Mouse (Mus musculus) limb, embryonic 15.5 days (tissue): ENCODE data around the gene Tchp. TPM values are rescaled to one million over a fixed set of nuclear protein-coding genes. Genes with fewer than 3 reads are reported as not detected.

Experiments used
- ATAC-seq: fragments of 200-750 bp; cut with Nextera tagmentation; 2 replicates; pipeline ENCODE4 v1.8.0; 2017; ENCODE audit warnings: low read depth, moderate TSS enrichment; ENCODE audit not compliant: insufficient number of reproducible peaks, low FRiP score, low TSS enrichment
- H3K27ac ChIP-seq: fragments of 300-500 bp; sonication (generic); 2 replicates; pipeline ENCODE4 v1.5.1; 2015; ENCODE audit warnings: moderate library complexity, mild to moderate bottlenecking, inconsistent platforms
- H3K27me3 ChIP-seq: fragments of 300-500 bp; sonication (generic); 2 replicates; pipeline ENCODE4 v1.6.1; 2015; ENCODE audit warnings: inconsistent platforms
- H3K36me3 ChIP-seq: fragments of 300-500 bp; sonication (generic); 2 replicates; pipeline ENCODE4 v1.6.1; 2015; ENCODE audit warnings: inconsistent platforms
- H3K4me1 ChIP-seq: fragments of 300-500 bp; sonication (generic); 2 replicates; pipeline ENCODE4 v1.6.1; 2015; ENCODE audit warnings: inconsistent platforms
- H3K4me2 ChIP-seq: fragments of 300-500 bp; sonication (generic); 2 replicates; pipeline ENCODE4 v1.6.1; 2015; ENCODE audit warnings: mild to moderate bottlenecking, inconsistent platforms
- H3K4me3 ChIP-seq: fragments of 300-500 bp; sonication (generic); 2 replicates; pipeline ENCODE4 v1.5.1; 2015; ENCODE audit warnings: mild to moderate bottlenecking, inconsistent platforms
- H3K9ac ChIP-seq: fragments of 300-500 bp; sonication (generic); 2 replicates; pipeline ENCODE4 v1.6.1; 2015; ENCODE audit warnings: inconsistent platforms
- H3K9me3 ChIP-seq: fragments of 300-500 bp; sonication (generic); 2 replicates; pipeline ENCODE4 v1.6.1; 2016; ENCODE audit warnings: inconsistent platforms
- WGBS: fragments of 180-500 bp; shearing (Covaris S2); methylation state at CpG from one replicate; pipeline ENCODE4 v1.1.7; 2015; 5-methylcytosine and 5-hydroxymethylcytosine counted together
- polyA plus RNA-seq: library from polyadenylated mRNA; unstranded; fragments of >200 nt; fragmentation: Nextera tagmentation; extraction: Ambion mirVana; gene quantifications from 2 replicates; pipeline ENCODE4 v1.2.1, GENCODE M21; 2015

Gene Tchp
- polyA plus RNA-seq, 1 experiment from 2014 or later: 15.1 TPM

- no peaks in the 10 kb centered on the region for H3K9me3 ChIP-seq
- no peak overlapping the region for H3K9ac ChIP-seq
- ATAC-seq: no peak
- H3K27ac ChIP-seq: no peak overlapping the region
- H3K4me2 ChIP-seq: no peak overlapping the region
- 57% methylated on average over 7 of the region's 7 CpGs for WGBS
- H3K27me3 ChIP-seq: no peaks in the 10 kb centered on the region; the same call in 1 of the 2 replicates
- no peak overlapping the region for H3K4me3 ChIP-seq
- no peaks in the 10 kb centered on the region for H3K4me1 ChIP-seq
- no peaks in the 10 kb centered on the region for H3K36me3 ChIP-seq
These were observed 8.5 kb upstream of the Tchp start for GRCm38 (mm10) chr5:114699015-114699414.

- no peaks in the 10 kb centered on the region for H3K4me1 ChIP-seq
- 58% methylated on average over 14 of the region's 14 CpGs for WGBS
- H3K27me3 ChIP-seq: no peaks in the 10 kb centered on the region
- no peak overlapping the region for H3K4me3 ChIP-seq
- H3K9ac ChIP-seq: no peak overlapping the region
- no peak overlapping the region for H3K4me2 ChIP-seq
- H3K9me3 ChIP-seq: no peaks in the 10 kb centered on the region
- ATAC-seq: no peak
- no peaks in the 10 kb centered on the region for H3K36me3 ChIP-seq
- H3K27ac ChIP-seq: no peak overlapping the region
These were observed 4.9 kb upstream of the Tchp start for GRCm38 (mm10) chr5:114702403-114703392.

- no peak overlapping the region for H3K27ac ChIP-seq
- 0 out of 2 replicates have a peak overlapping the region, but pooled peaks have one; percentile 66 for H3K9ac ChIP-seq
- ATAC-seq: no peak
These were observed 931 bp downstream of the Tchp start for GRCm38 (mm10) chr5:114708491-114708890.

GRCm38 (mm10) chr5:114709357-114709756 is 1.8 kb downstream of the Tchp start:
- no peak for ATAC-seq
- Histone ChIP-seq H3K27me3 (no peaks in the 10 kb centered on the region), H3K4me2 (no peak overlapping the region), H3K9me3 (no peaks in the 10 kb centered on the region), H3K27ac (no peak overlapping the region), H3K4me1 (peaks cover 11% of the 10 kb centered on the region), H3K4me3 (no peak overlapping the region), H3K9ac (no peak overlapping the region), H3K36me3 (peaks cover 46% of the 10 kb centered on the region)
- 92% methylated on average over 21 of the region's 21 CpGs for WGBS

More at GRCm38 (mm10) chr5:114708491-114708890, 931 bp downstream of the Tchp start:
- Histone ChIP-seq H3K27me3 (no peaks in the 10 kb centered on the region), H3K9me3 (no peaks in the 10 kb centered on the region), H3K4me2 (peak overlapping the region; percentile 79), H3K36me3 (peaks cover 37% of the 10 kb centered on the region), H3K4me1 (peaks cover 11% of the 10 kb centered on the region), H3K4me3 (peak overlapping the region; percentile 88)
- WGBS: 53% methylated on average over 15 of the region's 15 CpGs

GRCm38 (mm10) chr5:114714551-114714950 is 7.0 kb downstream of the Tchp start:
- Histone ChIP-seq H3K4me3 (no peak overlapping the region), H3K4me2 (no peak overlapping the region), H3K9me3 (no peaks in the 10 kb centered on the region), H3K27me3 (no peaks in the 10 kb centered on the region), H3K4me1 (no peaks in the 10 kb centered on the region), H3K36me3 (peaks cover 94% of the 10 kb centered on the region), H3K27ac (no peak overlapping the region), H3K9ac (no peak overlapping the region)
- 90% methylated on average over 18 of the region's 18 CpGs for WGBS
- ATAC-seq: no peak

- no peak overlapping the region for H3K4me3 ChIP-seq
- no peak overlapping the region for H3K9ac ChIP-seq
- no peak for ATAC-seq
- WGBS: 76% methylated on average over 12 of the region's 12 CpGs
- H3K9me3 ChIP-seq: no peaks in the 10 kb centered on the region
- H3K27ac ChIP-seq: no peak overlapping the region
- H3K4me2 ChIP-seq: no peak overlapping the region
- no peaks in the 10 kb centered on the region for H3K27me3 ChIP-seq
- H3K4me1 ChIP-seq: no peaks in the 10 kb centered on the region
- H3K36me3 ChIP-seq: peaks cover 100% of the 10 kb centered on the region
These were observed 9.7 kb downstream of the Tchp start for GRCm38 (mm10) chr5:114717292-114717691.

- H3K4me1 ChIP-seq: no peaks in the 10 kb centered on the region
- no peak overlapping the region for H3K4me3 ChIP-seq
- no peak overlapping the region for H3K9ac ChIP-seq
- H3K4me2 ChIP-seq: no peak overlapping the region
- no peak overlapping the region for H3K27ac ChIP-seq
- no peak for ATAC-seq
- H3K9me3 ChIP-seq: no peaks in the 10 kb centered on the region
- peaks cover 100% of the 10 kb centered on the region for H3K36me3 ChIP-seq
- no peaks in the 10 kb centered on the region for H3K27me3 ChIP-seq
- WGBS: 89% methylated on average over 8 of the region's 8 CpGs
These were observed 10.4 kb downstream of the Tchp start for GRCm38 (mm10) chr5:114717937-114718336.

GRCm38 (mm10) chr5:114718483-114718882 is 10.9 kb downstream of the Tchp start:
- no peaks in the 10 kb centered on the region for H3K9me3 ChIP-seq
- H3K4me3 ChIP-seq: no peak overlapping the region
- H3K4me2 ChIP-seq: no peak overlapping the region
- no peak overlapping the region for H3K9ac ChIP-seq
- no peak for ATAC-seq
- H3K27ac ChIP-seq: no peak overlapping the region
- H3K4me1 ChIP-seq: no peaks in the 10 kb centered on the region
- WGBS: 90% methylated on average over 13 of the region's 13 CpGs
- peaks cover 94% of the 10 kb centered on the region for H3K36me3 ChIP-seq
- H3K27me3 ChIP-seq: no peaks in the 10 kb centered on the region

- Histone ChIP-seq H3K9ac (no peak overlapping the region), H3K27me3 (no peaks in the 10 kb centered on the region), H3K4me1 (no peaks in the 10 kb centered on the region), H3K36me3 (peaks cover 91% of the 10 kb centered on the region), H3K4me2 (no peak overlapping the region), H3K4me3 (no peak overlapping the region), H3K27ac (no peak overlapping the region), H3K9me3 (no peaks in the 10 kb centered on the region)
- WGBS: 88% methylated on average over 20 of the region's 20 CpGs
- ATAC-seq: no peak
These were observed 11.7 kb downstream of the Tchp start for GRCm38 (mm10) chr5:114719003-114719927.

GRCm38 (mm10) chr5:114719928-114720270 is 12.3 kb downstream of the Tchp start:
- Histone ChIP-seq H3K27me3 (no peaks in the 10 kb centered on the region), H3K4me3 (no peak overlapping the region), H3K9me3 (no peaks in the 10 kb centered on the region), H3K4me1 (no peaks in the 10 kb centered on the region), H3K4me2 (no peak overlapping the region), H3K27ac (no peak overlapping the region), H3K36me3 (peaks cover 84% of the 10 kb centered on the region), H3K9ac (no peak overlapping the region)
- WGBS: 84% methylated on average over 6 of the region's 6 CpGs
- ATAC-seq: no peak

GRCm38 (mm10) chr5:114720784-114721183 is 13.2 kb downstream of the Tchp start:
- Histone ChIP-seq H3K9ac (no peak overlapping the region), H3K4me3 (no peak overlapping the region), H3K4me1 (no peaks in the 10 kb centered on the region), H3K9me3 (no peaks in the 10 kb centered on the region), H3K27me3 (no peaks in the 10 kb centered on the region), H3K27ac (no peak overlapping the region), H3K36me3 (peaks cover 79% of the 10 kb centered on the region), H3K4me2 (no peak overlapping the region)
- WGBS: 91% methylated on average over 11 of the region's 11 CpGs
- ATAC-seq: no peak

- 83% methylated on average over 10 of the region's 10 CpGs for WGBS
- H3K27ac ChIP-seq: no peak overlapping the region
- H3K36me3 ChIP-seq: peaks cover 75% of the 10 kb centered on the region
- H3K4me3 ChIP-seq: no peak overlapping the region
- H3K9ac ChIP-seq: no peak overlapping the region
- no peaks in the 10 kb centered on the region for H3K27me3 ChIP-seq
- H3K4me1 ChIP-seq: no peaks in the 10 kb centered on the region
- H3K4me2 ChIP-seq: no peak overlapping the region
- no peak for ATAC-seq
- no peaks in the 10 kb centered on the region for H3K9me3 ChIP-seq
These were observed 14.4 kb downstream of the Tchp start for GRCm38 (mm10) chr5:114721969-114722368.
